Mouse (Mus musculus) lung, adult 10 weeks (tissue): ENCODE measurements around the gene Alkbh4. TPM values are rescaled to one million over a fixed set of nuclear protein-coding genes. Genes with fewer than 3 reads are reported as not detected.

Experiments used
- polyA plus RNA-seq: library from polyadenylated mRNA; stranded (reverse); fragments of 350-450 nt; fragmentation: Illumina TruSeq; extraction: RNeasy Lipid Tissue Mini Kit (QIAGEN cat#74804); gene quantifications from one replicate; pipeline ENCODE4 v1.2.3, GENCODE M21; 2014; ENCODE audit warnings: low read depth, low replicate concordance; ENCODE audit not compliant: insufficient read depth

The Alkbh4 gene
- 7.6 TPM for polyA plus RNA-seq

DNA sequence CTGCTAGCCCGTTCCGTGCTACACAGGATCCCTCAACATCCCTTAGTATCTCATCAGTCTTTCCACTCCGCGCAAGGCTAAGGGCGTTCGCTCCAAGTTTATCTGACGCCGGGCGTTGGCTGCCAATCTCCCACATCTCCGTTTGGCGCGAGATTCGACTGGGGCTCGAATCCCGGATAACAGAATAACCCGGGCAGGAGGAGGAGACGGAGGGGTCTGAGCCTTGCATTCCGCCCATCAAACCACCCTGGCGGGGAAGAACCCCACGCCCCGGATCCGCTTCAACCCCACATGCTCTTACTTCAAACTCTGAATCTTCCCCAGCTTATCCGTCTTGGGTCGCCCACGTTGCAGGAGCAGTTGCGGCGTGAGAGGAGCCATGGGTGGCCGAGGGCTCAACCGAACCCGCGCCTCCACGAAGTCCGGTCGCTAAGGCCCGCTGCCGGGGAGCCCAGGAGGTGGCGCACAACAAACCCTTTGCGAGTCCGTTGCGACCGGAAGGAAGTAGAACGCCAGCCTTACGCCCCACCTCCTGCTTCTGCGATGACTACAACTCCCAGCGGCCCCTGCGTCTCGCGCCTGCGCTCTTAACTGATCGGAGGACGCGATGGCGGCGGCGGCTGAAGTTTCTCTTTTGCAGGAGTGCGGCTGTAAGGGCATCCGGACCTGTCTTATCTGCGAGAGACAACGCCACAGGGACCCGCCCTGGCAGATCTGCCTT lies at the start of gene Alkbh4, which contains the start of gene Lrwd1:
TSS of gene Alkbh4 (plus strand) at position 576 of the 721 bp plus-strand sequence.
TSS of gene Lrwd1 (minus strand) at position 504 of the 721 bp plus-strand sequence.

DNA sequence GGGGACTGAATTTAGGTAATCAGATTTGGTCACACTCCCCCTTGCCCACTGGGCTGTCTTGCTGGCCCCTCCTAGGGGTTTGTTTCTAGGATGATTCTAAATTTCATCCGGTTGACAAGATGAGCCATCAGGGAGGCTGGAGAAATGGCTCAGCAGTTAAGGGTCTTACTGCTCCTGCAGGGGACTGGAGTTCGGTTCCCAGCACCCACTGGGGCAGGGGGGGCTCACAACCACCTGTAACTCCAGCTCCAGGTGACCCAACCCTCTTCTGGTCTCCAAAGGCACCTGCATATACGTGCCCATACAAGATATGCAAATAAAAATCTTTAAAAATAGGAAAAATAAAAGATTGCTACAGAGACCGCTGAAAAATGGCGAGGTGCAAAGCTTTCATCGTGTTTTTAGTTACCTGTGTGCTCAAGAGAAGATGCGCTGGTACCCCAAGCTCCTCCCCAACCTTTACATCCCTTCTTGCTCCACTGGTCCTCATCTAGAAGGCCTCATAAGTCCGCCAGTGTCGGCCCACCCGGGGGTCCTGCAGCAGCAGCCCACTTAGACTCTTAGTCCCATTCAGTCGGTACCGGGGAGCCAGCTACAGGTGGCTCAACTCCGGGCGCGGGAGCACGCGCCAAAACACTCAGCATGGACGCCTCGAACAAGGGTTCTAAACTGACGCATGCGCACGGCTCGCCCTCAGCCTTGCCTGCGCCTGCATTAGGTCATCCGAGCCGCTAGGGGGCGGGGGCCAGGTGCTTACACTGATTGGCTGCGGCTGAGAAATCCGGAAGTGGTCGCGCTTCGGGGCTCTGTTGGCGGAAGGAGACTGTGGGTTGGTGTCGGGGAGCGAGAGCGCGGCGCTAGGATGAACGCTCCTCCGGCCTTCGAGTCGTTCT lies 19.8 kb upstream of the Alkbh4 start, which contains the start of gene Polr2j:
TSS of gene Polr2j (plus strand) at position 741 of the 893 bp plus-strand sequence.

DNA sequence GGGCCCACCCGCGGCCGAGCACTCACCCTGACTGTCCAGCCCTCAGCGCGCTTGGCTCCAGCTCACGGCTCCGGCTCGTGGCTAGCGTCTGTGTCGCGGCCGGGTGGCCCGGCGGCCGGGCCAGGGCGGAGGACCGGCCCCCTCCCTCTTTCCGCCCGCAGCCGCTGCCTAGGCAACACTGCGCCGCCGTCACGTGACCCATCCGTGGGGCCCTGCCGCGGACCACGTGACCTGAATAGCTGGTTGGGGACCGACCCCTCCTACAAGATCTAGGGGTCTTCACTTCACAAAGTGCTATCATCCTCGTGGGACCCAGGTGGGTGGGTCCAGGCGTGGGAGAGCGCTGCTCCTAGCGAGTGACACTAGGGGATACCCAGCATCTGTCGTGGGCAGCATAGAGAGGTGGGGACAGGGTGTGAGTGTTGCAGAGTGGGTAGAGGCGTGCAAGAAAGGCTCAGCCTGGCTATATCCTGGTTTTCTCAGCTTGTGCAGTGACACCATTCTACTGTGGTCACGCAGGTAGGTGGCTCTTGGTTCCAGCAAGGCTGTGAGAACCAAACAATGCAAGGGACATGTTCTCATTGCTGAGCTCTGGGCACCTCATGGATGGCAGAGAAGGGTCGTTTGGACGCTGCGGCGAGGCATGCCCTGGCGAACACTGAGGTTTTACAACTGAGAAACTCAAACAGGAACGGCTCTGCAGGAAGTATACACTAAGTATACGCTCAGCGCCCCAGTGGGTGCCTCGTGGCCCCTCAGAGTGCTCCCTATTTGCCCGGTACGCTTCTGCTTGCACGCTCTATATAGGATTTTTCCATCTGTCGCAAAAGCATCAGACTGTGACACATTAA lies 34.8 kb downstream of the Alkbh4 start, which contains the start of gene Orai2:
TSS of gene Orai2 (minus strand) at position 202 of the 851 bp plus-strand sequence.

Other genes starting within 250 kb of the Alkbh4 start
- gene Hspb1, start 248.2 kb upstream of the Alkbh4 start, polyA plus RNA-seq: 179 TPM
- gene Ywhag, start 201.5 kb upstream of the Alkbh4 start, polyA plus RNA-seq: 53.1 TPM
- 1.0 TPM for gene Ssc4d, start 161.6 kb upstream of the Alkbh4 start, polyA plus RNA-seq
- not detected for gene Zp3, start 156.0 kb upstream of the Alkbh4 start, polyA plus RNA-seq
- 9.9 TPM for gene Dtx2, start 141.3 kb upstream of the Alkbh4 start, polyA plus RNA-seq
- gene Upk3b, start 97.7 kb upstream of the Alkbh4 start, polyA plus RNA-seq: 31.1 TPM
- gene Upk3bl, start 81.7 kb upstream of the Alkbh4 start, polyA plus RNA-seq: not detected
- 7.2 TPM for gene Rasa4, start 52.2 kb upstream of the Alkbh4 start, polyA plus RNA-seq
- gene Polr2j, start 19.5 kb upstream of the Alkbh4 start, polyA plus RNA-seq: 83.0 TPM
- gene Lrwd1, start 72 bp upstream of the Alkbh4 start, polyA plus RNA-seq: 11.3 TPM
- 7.5 TPM for gene Orai2, start 34.6 kb downstream of the Alkbh4 start, polyA plus RNA-seq
- gene Prkrip1, start 62.8 kb downstream of the Alkbh4 start, polyA plus RNA-seq: 27.5 TPM
- gene Sh2b2, start 110.4 kb downstream of the Alkbh4 start, polyA plus RNA-seq: 2.1 TPM